Mouse (Mus musculus): ENCODE data around the gene Togaram2. TPM values are rescaled to one million over a fixed set of nuclear protein-coding genes. Genes with fewer than 3 reads are reported as not detected.
A peak's percentile ranks its signal among the peaks of the same experiment; 100 is the strongest.

Gene Togaram2
- polyA plus RNA-seq, 1 experiment = not detected

DNA sequence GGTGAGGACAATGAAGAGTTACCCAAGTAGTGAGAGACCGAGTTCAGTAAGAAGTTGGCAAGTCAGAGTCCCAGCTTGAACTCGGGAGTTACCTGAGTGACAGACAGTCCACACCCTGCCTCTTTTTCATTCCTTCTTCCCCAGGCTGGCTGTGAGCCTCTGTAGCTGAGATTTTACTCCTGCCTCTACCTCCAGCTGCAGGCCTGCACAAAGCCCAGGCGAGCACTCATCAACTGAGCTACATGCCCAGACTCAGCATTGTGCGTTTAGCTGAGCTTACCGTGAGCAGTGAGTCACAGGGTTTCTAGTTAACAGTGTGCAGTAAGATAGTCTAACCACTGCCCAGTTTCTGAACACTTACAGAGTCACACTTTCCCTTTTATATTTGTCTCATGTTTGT lies 20.1 kb upstream of the Togaram2 start:
- Histone ChIP-seq H3K4me3 (replicated peaks) (no peak overlapping the region), H3K9me3 (no peaks in the 10 kb centered on the region), H3K4me1 (peaks cover 12% of the 10 kb centered on the region), H3K36me3 (replicated peaks; ENCODE audit: low read length) (peaks cover 92% of the 10 kb centered on the region), H3K27me3 (replicated peaks) (no peaks in the 10 kb centered on the region)
- no peak for TF ChIP-seq GATA1 (IDR thresholded peaks at IDR 0.05; ENCODE audit: borderline replicate concordance, low read length)
- TF ChIP-seq FLI1 (IDR thresholded peaks at IDR 0.05; ENCODE audit: low read length) = no peak

DNA sequence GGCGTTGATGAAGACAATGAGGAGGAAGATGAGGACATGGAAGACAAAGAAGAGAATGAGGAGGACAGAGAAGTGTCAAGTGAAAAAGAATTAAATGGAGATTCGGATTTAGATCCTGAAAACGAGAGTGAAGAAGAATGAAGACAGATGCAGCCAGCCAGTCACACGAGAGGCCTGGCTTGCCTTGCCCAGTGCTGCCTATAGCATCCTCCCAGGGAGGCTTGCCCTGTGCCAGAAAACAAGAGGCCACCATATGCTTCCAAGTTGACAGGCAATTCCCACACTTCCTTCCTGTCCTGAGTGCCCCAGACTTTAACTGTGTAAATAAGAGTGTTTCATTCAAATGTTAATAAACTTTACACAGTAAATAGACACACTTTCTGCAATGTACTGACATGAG lies 15.5 kb upstream of the Togaram2 start:
- H3K36me3 ChIP-seq (replicated peaks; ENCODE audit: low read length) = peaks cover 64% of the 10 kb centered on the region
- H3K9me3 ChIP-seq = no peaks in the 10 kb centered on the region
- no peak for TF ChIP-seq GATA1 (IDR thresholded peaks at IDR 0.05; ENCODE audit: borderline replicate concordance, low read length)
- TF ChIP-seq FLI1 (IDR thresholded peaks at IDR 0.05; ENCODE audit: low read length) = no peak
- H3K27me3 ChIP-seq (replicated peaks) = no peaks in the 10 kb centered on the region
- peaks cover 21% of the 10 kb centered on the region for H3K4me1 ChIP-seq
- H3K4me3 ChIP-seq (replicated peaks) = no peak overlapping the region

DNA sequence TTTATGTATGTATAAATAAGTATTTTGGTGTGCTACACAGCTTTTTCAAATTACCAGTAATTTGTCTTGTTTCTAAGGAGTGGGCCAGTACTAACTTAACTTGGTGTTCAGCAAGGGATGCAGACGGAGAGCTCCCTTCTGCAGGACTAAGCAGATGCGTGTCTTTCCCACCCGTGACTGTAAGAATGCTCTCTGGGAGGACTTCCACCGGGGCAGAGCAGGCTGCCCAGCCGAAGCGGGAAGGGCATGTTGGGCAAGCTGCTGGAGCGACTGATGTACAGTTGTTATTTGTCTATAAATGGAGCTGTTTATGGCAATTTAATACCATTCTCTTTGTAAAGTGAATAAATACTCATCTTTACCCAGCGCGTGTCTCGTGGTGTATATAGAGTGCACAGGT lies 14.4 kb upstream of the Togaram2 start:
- Histone ChIP-seq H3K36me3 (replicated peaks; ENCODE audit: low read length) (peaks cover 54% of the 10 kb centered on the region), H3K4me3 (replicated peaks) (no peak overlapping the region), H3K27me3 (replicated peaks) (peaks cover 2% of the 10 kb centered on the region), H3K4me1 (peaks cover 31% of the 10 kb centered on the region), H3K9me3 (no peaks in the 10 kb centered on the region)
- TF ChIP-seq GATA1 (IDR thresholded peaks at IDR 0.05; ENCODE audit: borderline replicate concordance, low read length) (no peak), FLI1 (IDR thresholded peaks at IDR 0.05; ENCODE audit: low read length) (no peak)

DNA sequence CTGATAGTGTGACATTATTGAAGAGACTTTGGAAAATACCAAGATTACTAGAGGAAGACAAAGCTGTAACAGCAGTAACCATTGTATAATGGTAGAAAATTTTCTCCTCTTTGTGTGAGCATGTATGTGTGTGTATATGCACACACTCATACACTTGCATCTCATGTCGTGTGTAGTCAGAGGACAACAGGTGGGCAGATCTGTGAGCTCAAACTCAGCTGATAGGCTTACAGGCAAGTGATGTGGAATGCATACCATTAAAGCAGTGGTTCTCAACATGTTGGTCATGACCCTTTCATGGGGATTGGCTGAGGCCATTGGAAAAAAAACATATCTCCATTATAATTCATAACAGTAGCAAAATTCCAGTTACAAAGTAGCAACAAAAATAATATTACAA lies 12.7 kb upstream of the Togaram2 start:
- peaks cover 27% of the 10 kb centered on the region for H3K4me1 ChIP-seq
- H3K36me3 ChIP-seq (replicated peaks; ENCODE audit: low read length) = peaks cover 41% of the 10 kb centered on the region
- H3K4me3 ChIP-seq (replicated peaks) = no peak overlapping the region
- peaks cover 5% of the 10 kb centered on the region for H3K27me3 ChIP-seq (replicated peaks)
- no peaks in the 10 kb centered on the region for H3K9me3 ChIP-seq
- no peak for TF ChIP-seq FLI1 (IDR thresholded peaks at IDR 0.05; ENCODE audit: low read length)
- TF ChIP-seq GATA1 (IDR thresholded peaks at IDR 0.05; ENCODE audit: borderline replicate concordance, low read length) = no peak

DNA sequence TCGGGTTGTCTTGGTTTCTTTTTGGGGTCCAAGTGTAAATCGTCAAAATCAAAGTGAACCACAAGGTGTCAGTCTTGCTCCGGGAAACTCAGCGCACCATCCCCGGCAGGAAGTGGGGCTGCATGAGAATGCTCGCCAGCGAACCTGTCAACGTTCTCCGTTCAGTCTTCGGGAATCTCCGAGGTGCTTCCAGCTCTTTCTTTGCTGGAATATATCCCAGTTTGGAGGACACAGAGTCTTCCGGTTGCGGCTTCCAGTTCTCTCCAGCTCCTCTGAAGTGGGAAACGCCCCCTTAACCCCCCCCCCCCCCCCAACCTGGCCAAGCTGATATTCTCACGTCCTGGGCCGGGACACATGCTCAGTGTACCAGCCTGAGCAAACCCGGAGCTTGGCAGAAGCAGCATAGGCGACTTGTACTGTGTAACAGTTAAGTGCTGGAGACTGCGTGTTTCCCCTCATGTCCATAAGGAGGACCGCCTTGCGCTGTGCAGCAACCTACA lies 10.3 kb upstream of the Togaram2 start:
- Histone ChIP-seq H3K4me3 (replicated peaks) (peak overlapping the region; percentile 93), H3K27me3 (replicated peaks) (peaks cover 11% of the 10 kb centered on the region), H3K9me3 (0 out of 2 replicates have a peak, but pooled peaks cover 3% of the 10 kb centered on the region), H3K4me1 (peaks cover 19% of the 10 kb centered on the region), H3K36me3 (replicated peaks; ENCODE audit: low read length) (peaks cover 18% of the 10 kb centered on the region)
- TF ChIP-seq GATA1 (IDR thresholded peaks at IDR 0.05; ENCODE audit: borderline replicate concordance, low read length) (no peak), FLI1 (IDR thresholded peaks at IDR 0.05; ENCODE audit: low read length) (no peak)

DNA sequence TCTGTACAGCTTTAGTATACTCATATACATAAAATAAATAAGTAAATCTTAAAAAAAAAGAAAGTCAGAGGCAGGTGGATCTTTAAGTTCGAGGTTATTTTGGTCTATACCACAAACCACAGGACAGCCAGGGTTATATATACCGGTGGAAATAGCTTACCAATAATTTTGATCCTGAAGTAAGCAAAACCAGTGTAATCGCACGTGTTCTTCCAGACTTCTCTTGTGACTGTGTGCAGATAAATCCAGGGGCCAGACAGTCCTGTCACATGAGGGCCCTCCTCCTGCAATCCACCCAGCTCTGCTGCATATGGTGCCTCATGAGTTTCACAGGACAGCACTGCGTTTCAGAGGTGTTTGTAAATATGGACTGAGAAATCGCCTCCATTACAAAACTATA lies 9.6 kb upstream of the Togaram2 start:
- peaks cover 5% of the 10 kb centered on the region for H3K9me3 ChIP-seq
- no peak for TF ChIP-seq FLI1 (IDR thresholded peaks at IDR 0.05; ENCODE audit: low read length)
- no peak for TF ChIP-seq GATA1 (IDR thresholded peaks at IDR 0.05; ENCODE audit: borderline replicate concordance, low read length)
- no peak overlapping the region for H3K4me3 ChIP-seq (replicated peaks)
- peaks cover 19% of the 10 kb centered on the region for H3K4me1 ChIP-seq
- H3K27me3 ChIP-seq (replicated peaks) = peaks cover 11% of the 10 kb centered on the region
- peaks cover 13% of the 10 kb centered on the region for H3K36me3 ChIP-seq (replicated peaks; ENCODE audit: low read length)

DNA sequence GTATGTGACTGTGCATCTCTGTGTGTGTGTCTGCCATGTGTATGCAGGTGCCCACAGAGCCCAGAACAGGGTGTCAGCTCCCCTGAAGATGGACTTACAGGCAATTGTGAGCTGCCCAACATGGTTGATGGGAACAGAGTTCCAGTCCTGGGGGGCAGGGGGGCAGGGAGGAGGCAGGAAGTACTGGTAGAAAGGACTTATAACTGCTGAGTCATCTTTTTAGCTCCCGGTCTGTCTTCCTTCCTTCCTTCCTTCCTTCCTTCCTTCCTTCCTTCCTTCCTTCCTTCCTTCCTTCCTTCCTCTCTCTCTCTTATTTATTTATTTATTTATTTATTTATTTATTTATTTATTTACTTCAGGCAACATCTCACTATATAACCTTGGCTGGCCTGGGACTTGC lies 8.9 kb upstream of the Togaram2 start:
- H3K27me3 ChIP-seq (replicated peaks) = peaks cover 14% of the 10 kb centered on the region
- H3K36me3 ChIP-seq (replicated peaks; ENCODE audit: low read length) = peaks cover 6% of the 10 kb centered on the region
- peaks cover 19% of the 10 kb centered on the region for H3K4me1 ChIP-seq
- H3K4me3 ChIP-seq (replicated peaks) = no peak overlapping the region
- H3K9me3 ChIP-seq = peaks cover 11% of the 10 kb centered on the region
- TF ChIP-seq FLI1 (IDR thresholded peaks at IDR 0.05; ENCODE audit: low read length) = no peak
- no peak for TF ChIP-seq GATA1 (IDR thresholded peaks at IDR 0.05; ENCODE audit: borderline replicate concordance, low read length)

DNA sequence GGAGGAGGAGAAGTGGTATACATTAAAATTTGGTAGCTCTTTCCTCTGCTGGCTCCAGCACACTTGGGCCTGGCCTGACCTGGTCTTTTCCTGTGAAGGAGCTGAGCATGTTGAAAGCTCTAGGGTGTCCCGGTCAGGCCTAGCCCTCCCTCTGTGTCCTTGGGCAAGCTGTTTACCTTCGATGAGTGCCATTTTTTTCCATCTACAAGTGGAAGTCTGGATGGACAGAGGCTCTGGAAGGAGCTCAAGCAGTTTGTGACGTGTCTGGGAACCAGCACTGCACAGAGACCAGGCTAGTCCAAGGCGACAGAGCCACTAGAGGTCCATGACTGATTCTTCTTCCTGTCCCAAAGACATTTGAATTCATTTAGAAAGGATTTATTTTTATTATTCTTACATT lies 7.9 kb upstream of the Togaram2 start:
- no peaks in the 10 kb centered on the region for H3K36me3 ChIP-seq (replicated peaks; ENCODE audit: low read length)
- H3K9me3 ChIP-seq = peaks cover 11% of the 10 kb centered on the region
- TF ChIP-seq FLI1 (IDR thresholded peaks at IDR 0.05; ENCODE audit: low read length) (no peak), GATA1 (IDR thresholded peaks at IDR 0.05; ENCODE audit: borderline replicate concordance, low read length) (no peak)
- peaks cover 19% of the 10 kb centered on the region for H3K4me1 ChIP-seq
- H3K27me3 ChIP-seq (replicated peaks) = peaks cover 16% of the 10 kb centered on the region
- H3K4me3 ChIP-seq (replicated peaks) = no peak overlapping the region

DNA sequence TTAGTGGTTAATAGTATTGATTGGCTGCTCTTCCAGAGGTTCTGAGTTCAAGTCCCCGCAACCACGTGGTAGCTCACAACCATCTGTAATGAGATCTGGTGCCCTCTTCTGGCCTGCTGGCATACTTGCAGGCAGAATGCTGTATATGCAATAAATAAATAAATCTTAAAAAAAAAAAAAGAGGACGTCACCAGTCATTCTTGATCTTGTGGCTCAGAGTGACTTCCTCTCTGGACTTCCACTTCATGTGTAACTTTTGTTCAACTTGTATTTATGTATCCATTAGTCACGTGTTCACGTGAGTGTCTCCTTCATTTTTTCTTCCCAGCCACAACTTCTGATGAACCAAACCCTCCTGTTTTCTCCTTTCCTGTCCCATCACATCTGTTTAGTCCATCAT lies 3.5 kb upstream of the Togaram2 start:
- no peaks in the 10 kb centered on the region for H3K4me1 ChIP-seq
- TF ChIP-seq FLI1 (IDR thresholded peaks at IDR 0.05; ENCODE audit: low read length) (no peak), GATA1 (IDR thresholded peaks at IDR 0.05; ENCODE audit: borderline replicate concordance, low read length) (no peak)

DNA sequence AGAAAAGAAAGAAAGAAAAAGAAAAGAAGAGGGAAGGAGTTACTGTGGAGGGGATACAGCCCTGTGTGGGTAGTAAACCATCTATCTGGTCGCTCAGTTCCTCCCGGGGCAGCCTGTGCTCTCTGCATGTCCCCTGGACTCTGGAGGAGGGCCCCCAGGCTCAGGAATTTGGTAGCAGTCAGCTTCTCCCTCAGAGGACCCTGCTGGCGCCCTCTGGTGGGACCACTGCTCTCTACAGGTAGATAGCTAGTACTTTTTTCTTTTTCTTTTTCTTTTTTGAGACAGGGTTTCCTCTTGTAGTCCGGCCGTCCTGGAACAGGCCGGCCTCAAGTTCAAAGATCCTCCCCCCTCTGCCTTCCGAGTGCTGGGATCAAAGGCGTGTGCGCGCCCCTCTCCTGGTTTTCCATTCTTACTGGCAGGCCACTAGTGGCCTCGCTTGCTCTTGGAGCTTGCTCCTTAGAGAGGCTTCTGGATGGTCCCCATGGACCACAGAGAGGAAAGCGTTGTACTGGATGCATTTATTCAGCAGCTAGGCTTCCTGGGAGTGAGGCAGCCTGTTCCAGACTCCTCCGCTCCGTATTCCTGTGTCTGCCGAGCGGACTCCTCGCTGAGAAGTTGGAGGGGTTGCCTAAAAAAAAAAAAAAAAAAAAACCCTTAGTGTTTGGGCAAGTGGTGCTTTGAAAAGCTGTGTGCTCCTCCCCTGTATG lies 1.1 kb upstream of the Togaram2 start:
- H3K4me1 ChIP-seq = no peaks in the 10 kb centered on the region
- peaks cover 11% of the 10 kb centered on the region for H3K9me3 ChIP-seq
- TF ChIP-seq GATA1 (IDR thresholded peaks at IDR 0.05; ENCODE audit: borderline replicate concordance, low read length) = no peak
- no peak for TF ChIP-seq FLI1 (IDR thresholded peaks at IDR 0.05; ENCODE audit: low read length)
- H3K27me3 ChIP-seq (replicated peaks) = peaks cover 31% of the 10 kb centered on the region
- H3K4me3 ChIP-seq (replicated peaks) = no peak overlapping the region
- no peaks in the 10 kb centered on the region for H3K36me3 ChIP-seq (replicated peaks; ENCODE audit: low read length)

More for the DNA sequence above, 3.5 kb upstream of the Togaram2 start:
- Histone ChIP-seq H3K36me3 (replicated peaks; ENCODE audit: low read length) (no peaks in the 10 kb centered on the region), H3K4me3 (replicated peaks) (no peak overlapping the region), H3K9me3 (peaks cover 11% of the 10 kb centered on the region), H3K27me3 (replicated peaks) (peaks cover 30% of the 10 kb centered on the region)

All from megakaryocyte, embryonic 14.5 days (primary cell).